Mouse (Mus musculus): ENCODE data around the gene Pygm.

GRCm38 (mm10) chr19:6401131-6401815, 17.1 kb downstream of the Pygm start:
- no peak for TF ChIP-seq GATA1 (IDR thresholded peaks at IDR 0.05; ENCODE audit: low read length)
- no peak for TF ChIP-seq TAL1 (IDR thresholded peaks at IDR 0.05; ENCODE audit: low read length)
